Mouse (Mus musculus) heart, adult 8-10 months (tissue): ENCODE data around the gene Otud4. TPM values are rescaled to one million over a fixed set of nuclear protein-coding genes. Genes with fewer than 3 reads are reported as not detected.

ENCODE experiments used
- total RNA-seq, 4 experiments: library from RNA; stranded (reverse); gene quantifications; 2 replicates each; pipeline ENCODE4 v1.2.4; 2022

Gene Otud4
- total RNA-seq, 4 experiments from 2014 or later, result 44.8 to 53.7 (median 46.0) TPM

Other genes starting within 250 kb of the Otud4 start
- gene Smad1, start 240.1 kb upstream of the Otud4 start, total RNA-seq, result 10 to 100 TPM; 11.2 to 17.7 (median 12.7) TPM
- gene Abce1, start 72.1 kb downstream of the Otud4 start, total RNA-seq, result 10 to 100 TPM; 40.1 to 44.4 (median 43.3) TPM
- gene Anapc10, start 72.2 kb downstream of the Otud4 start, total RNA-seq, result 1 to 10 TPM; 3.0 to 4.7 (median 4.2) TPM